Mouse (Mus musculus): ENCODE results near the gene Gm9803. TPM values are rescaled to one million over a fixed set of nuclear protein-coding genes. Genes with fewer than 3 reads are reported as not detected.
A peak's percentile ranks its signal among the peaks of the same experiment; 100 is the strongest.

Gm9803 gene
- total RNA-seq, 2 experiments from 2014 or later: 12.5 to 12.7 TPM

- DNase-seq (ENCODE audit: low spot score in 2 of 2): no peak
- no peak for TF ChIP-seq CTCF (conservative IDR thresholded peaks at IDR 0.05)
- no peak overlapping the region for H3K27ac ChIP-seq
- no peak overlapping the region for H3K4me3 ChIP-seq
Observed at GRCm38 (mm10) chr10:43559313-43559712, 35.4 kb downstream of the Gm9803 start.

- peak; percentile 51 for TF ChIP-seq CTCF (conservative IDR thresholded peaks at IDR 0.05)
- Histone ChIP-seq H3K27ac (no peak overlapping the region), H3K4me3 (no peak overlapping the region)
- DNase-seq (ENCODE audit: low spot score in 2 of 2): no peak
Observed at GRCm38 (mm10) chr10:43560765-43561164, 36.9 kb downstream of the Gm9803 start.

DNA sequence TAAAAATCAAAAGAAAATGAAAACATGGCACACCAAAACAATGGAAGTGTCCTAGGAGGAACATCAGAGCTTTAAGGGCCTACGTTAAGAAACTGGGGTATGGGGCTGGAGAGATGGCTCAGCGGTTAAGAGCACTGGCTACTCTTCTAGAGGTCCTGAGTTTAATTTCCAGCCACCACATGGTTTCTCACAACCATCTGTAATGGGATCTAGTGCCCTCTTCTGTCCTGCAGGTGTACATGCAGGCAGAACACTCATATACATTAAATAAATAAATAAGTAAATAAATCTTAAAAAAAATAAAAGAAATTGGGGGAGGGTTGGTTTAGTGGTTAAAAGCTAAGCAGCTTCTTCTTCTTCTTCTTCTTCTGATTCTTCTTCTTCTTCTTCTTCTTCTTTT, 37.4 kb downstream of the Gm9803 start:
- no peak for TF ChIP-seq CTCF (conservative IDR thresholded peaks at IDR 0.05)
- no peak overlapping the region for H3K27ac ChIP-seq
- no peak overlapping the region for H3K4me3 ChIP-seq
- no peak for DNase-seq (ENCODE audit: low spot score in 2 of 2)

Other genes starting within 250 kb of the Gm9803 start
- 1 to 10 TPM; 5.2 to 6.2 TPM for gene Bend3, start 45.3 kb upstream of the Gm9803 start, total RNA-seq (2021)
- 10 to 100 TPM; 41.3 to 44.9 TPM for gene 1700021F05Rik, start 16.9 kb downstream of the Gm9803 start, total RNA-seq (2021)
- gene Cd24a, start 54.2 kb downstream of the Gm9803 start, total RNA-seq (2021): 10 to 100 TPM in 1 of 2 experiments, 1 to 10 TPM in 1; 7.3 to 10.2 TPM